Mouse (Mus musculus): ENCODE measurements around the gene Cd1d1. TPM values are rescaled to one million over a fixed set of nuclear protein-coding genes. Genes with fewer than 3 reads are reported as not detected.
"Not testable (repeated sequence)": the region's sequence is repeated elsewhere in the genome, so short reads cannot be mapped to it uniquely, and the experiment has no call there.

Gene Cd1d1
- polyA plus RNA-seq, 1 experiment from 2014 or later = 53.2 TPM

DNA sequence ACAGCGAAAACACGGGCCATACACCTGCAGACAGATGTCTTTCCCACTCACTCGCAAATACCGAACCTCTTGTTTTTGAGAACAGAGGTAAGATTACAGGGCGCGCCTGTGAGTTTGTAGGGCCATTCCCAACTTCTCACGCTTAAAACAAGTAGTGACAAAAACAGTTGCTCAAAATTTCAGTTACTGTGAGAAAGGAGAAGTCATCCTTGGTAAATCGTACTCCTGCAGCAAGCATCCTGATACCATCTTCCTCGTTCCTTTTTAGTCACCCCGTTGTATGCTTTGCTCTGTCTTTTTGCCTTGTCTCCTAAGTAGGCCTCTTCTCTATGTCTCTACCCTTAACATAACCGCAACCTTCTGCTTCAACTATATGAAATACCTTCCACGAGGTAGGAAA is 810 bp upstream of the Cd1d1 start:
- H3K9ac ChIP-seq (replicated peaks) = no peak overlapping the region

DNA sequence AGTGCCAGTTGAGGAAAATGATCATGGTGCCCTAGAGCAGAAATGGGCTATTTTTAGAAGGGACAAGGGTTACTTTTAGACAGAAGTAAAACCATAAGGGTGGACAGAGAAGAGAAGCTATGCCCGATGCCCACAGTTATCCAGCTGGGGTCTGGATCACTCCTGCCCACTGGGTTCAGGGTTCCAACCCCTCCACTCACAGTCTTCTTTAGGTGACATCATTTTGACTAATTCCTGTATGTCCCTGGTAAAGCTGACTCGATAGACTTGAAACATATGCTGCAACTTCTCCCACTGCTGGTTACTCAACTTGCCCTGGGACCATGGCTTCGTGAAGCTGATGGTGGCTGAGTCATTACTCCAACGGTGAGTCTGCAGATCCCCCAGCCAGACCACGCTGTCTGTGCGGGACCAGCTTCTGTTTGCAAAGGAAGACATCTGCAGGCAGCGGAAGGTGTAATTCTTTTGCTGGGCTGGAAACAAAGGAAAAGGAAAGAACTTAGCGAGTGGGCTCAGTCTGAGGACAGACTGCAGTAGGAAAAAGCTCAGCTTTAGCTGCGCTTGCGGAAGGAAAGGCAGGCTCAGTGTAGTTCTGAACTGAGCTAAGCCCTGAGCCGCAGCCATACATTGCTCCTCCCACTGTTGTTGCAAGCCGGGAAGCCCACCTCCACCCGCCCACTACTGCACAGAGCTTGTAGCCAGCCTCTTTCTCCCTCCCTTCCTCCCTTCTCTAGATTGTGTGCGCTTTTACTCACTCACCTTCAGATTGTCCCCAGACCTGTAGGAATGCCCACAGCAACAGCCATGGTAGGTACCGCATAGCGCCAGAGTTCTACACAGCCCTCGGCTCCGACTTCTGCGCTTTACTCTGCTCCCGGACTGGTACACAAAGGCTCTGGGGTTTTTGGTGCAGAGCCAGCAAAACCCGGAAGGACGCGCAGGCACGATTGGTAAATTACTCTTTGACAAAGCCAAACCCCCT is 517 bp downstream of the Cd1d1 start:
- ATAC-seq (ENCODE audit: low FRiP score, low read depth) = peak; percentile 96
- H3K4me2 ChIP-seq (replicated peaks) = peak overlapping the region; percentile 67
- H3K9ac ChIP-seq (replicated peaks) = peak overlapping the region; percentile 65
- not testable (repeated sequence) for H3K27me3 ChIP-seq, H3K4me1 ChIP-seq, H3K9me3 ChIP-seq, H3K36me3 ChIP-seq
- peak overlapping the region; percentile 60 for H3K4me3 ChIP-seq
- peak overlapping the region; percentile 83 for H3K27ac ChIP-seq (replicated peaks)
- 6% methylated on average over 24 of the region's 24 CpGs for WGBS

More for the DNA sequence above, 810 bp upstream of the Cd1d1 start:
- Histone ChIP-seq H3K36me3 (no peaks in the 10 kb centered on the region), H3K4me1 (0 out of 2 replicates have a peak, but pooled peaks cover 5% of the 10 kb centered on the region), H3K9me3 (no peaks in the 10 kb centered on the region), H3K27me3 (no peaks in the 10 kb centered on the region), H3K4me3 (no peak overlapping the region), H3K4me2 (replicated peaks) (no peak overlapping the region), H3K27ac (replicated peaks) (no peak overlapping the region)
- WGBS = 91% methylated on average over 12 of the region's 12 CpGs
- no peak for ATAC-seq (ENCODE audit: low FRiP score, low read depth)

DNA sequence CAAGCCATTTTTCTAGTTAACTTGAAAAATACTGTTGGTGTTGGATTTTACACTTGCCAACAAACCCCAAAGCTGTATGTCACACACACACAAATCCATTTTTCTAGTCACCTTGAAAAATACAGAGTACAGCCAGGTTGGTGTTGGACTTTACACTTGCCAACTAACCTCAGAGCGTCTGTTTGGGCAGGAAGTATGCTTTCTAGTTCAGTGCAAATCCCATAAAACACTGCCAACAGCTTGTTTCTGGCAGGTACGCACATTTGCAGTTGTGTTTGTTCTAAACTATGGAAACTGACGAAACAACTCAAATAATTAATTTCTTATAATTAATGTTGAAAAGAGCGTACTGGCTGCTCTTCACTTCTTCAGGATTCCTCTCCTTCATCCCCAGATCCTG is 3.1 kb downstream of the Cd1d1 start:
- ATAC-seq (ENCODE audit: low FRiP score, low read depth) = no peak
- 0 out of 2 replicates have a peak, but pooled peaks cover 5% of the 10 kb centered on the region for H3K4me1 ChIP-seq
- no peak overlapping the region for H3K4me2 ChIP-seq (replicated peaks)
- 93% methylated on average over 4 of the region's 4 CpGs for WGBS
- H3K27me3 ChIP-seq = no peaks in the 10 kb centered on the region
- no peak overlapping the region for H3K9ac ChIP-seq (replicated peaks)
- no peaks in the 10 kb centered on the region for H3K36me3 ChIP-seq
- H3K4me3 ChIP-seq = no peak overlapping the region
- H3K9me3 ChIP-seq = no peaks in the 10 kb centered on the region
- H3K27ac ChIP-seq (replicated peaks) = no peak overlapping the region

DNA sequence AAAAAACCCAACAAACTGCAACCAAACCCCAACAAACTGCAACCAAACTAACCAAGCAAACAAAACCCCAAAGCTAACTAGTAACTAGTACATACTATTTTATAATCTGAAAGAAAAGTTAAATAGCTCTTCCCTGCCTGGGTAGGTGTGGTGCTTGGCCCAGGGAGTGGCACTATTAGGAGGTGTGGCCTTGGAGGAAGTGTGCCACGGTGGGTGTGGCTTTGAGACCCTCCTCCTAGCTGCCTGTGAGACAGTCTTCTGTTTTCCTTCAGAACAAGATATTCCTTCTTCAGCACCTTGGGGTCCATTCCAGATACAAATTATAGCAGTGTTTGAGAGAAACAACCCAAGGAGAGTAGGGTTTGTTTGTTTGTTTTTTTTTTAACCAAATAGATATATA is 3.9 kb downstream of the Cd1d1 start:
- ATAC-seq (ENCODE audit: low FRiP score, low read depth) = no peak
- Histone ChIP-seq H3K27me3 (no peaks in the 10 kb centered on the region), H3K4me3 (no peak overlapping the region), H3K9ac (replicated peaks) (no peak overlapping the region), H3K9me3 (no peaks in the 10 kb centered on the region), H3K4me1 (0 out of 2 replicates have a peak, but pooled peaks cover 5% of the 10 kb centered on the region), H3K4me2 (replicated peaks) (no peak overlapping the region), H3K36me3 (no peaks in the 10 kb centered on the region), H3K27ac (replicated peaks) (no peak overlapping the region)
- 76% methylated on average over 1 of the region's 1 CpGs for WGBS

DNA sequence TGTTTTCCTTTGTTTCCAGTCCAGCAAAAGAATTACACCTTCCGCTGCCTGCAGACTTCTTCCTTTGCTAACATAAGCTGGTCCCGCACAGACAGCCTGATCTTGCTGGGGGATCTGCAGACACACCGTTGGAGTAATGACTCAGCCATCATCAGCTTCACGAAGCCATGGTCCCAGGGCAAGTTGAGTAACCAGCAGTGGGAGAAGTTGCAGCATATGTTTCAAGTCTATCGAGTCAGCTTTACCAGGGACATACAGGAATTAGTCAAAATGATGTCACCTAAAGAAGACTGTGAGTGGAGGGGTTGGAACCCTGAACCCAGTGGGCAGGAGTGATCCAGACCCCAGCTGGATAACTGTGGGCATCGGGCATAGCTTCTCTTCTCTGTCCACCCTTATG is 12.3 kb downstream of the Cd1d1 start:
- H3K9ac ChIP-seq (replicated peaks) = peak overlapping the region; percentile 50; the same call in 1 of the 2 replicates
- not testable (repeated sequence) for H3K27ac ChIP-seq (replicated peaks)
- 40% methylated on average over 6 of the region's 6 CpGs for WGBS

DNA sequence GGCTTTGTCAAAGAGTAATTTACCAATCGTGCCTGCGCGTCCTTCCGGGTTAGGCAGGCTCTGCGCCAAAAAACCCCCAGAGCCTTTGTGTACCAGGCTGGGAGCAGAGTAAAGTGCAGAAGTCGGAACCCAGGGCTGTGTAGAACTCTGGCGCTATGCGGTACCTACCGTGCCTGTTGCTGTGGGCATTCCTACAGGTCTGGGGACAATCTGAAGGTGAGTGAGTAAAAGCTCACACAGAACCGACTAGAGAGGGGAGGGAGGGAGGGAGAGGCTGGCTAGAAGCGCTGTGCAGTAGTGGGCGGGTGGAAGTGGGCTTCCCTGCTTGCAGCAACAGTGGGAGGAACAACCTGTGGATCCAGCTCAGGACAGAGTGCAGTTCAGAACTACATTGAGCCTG is 12.8 kb downstream of the Cd1d1 start:
- H3K4me2 ChIP-seq (replicated peaks) = peak overlapping the region; percentile 56
- no peaks in the 10 kb centered on the region for H3K9me3 ChIP-seq
- 0 out of 2 replicates have a peak, but pooled peaks have one; percentile 38 for ATAC-seq (ENCODE audit: low FRiP score, low read depth)
- H3K36me3 ChIP-seq = no peaks in the 10 kb centered on the region
- peak overlapping the region; percentile 38 for H3K4me3 ChIP-seq
- H3K27me3 ChIP-seq = 0 out of 2 replicates have a peak, but pooled peaks cover 5% of the 10 kb centered on the region
- 16% methylated on average over 12 of the region's 12 CpGs for WGBS
- peaks cover 6% of the 10 kb centered on the region; the same call in 1 of the 2 replicates for H3K4me1 ChIP-seq
- H3K9ac ChIP-seq (replicated peaks) = peak overlapping the region; percentile 50; the same call in 1 of the 2 replicates
- H3K27ac ChIP-seq (replicated peaks) = no peak overlapping the region

More for the DNA sequence above, 12.3 kb downstream of the Cd1d1 start:
- H3K4me1 ChIP-seq; ATAC-seq (ENCODE audit: low FRiP score, low read depth); H3K36me3 ChIP-seq; H3K27me3 ChIP-seq; H3K9me3 ChIP-seq: not testable (repeated sequence)
- H3K4me3 ChIP-seq = peak overlapping the region; percentile 38
- peak overlapping the region; percentile 56 for H3K4me2 ChIP-seq (replicated peaks)

DNA sequence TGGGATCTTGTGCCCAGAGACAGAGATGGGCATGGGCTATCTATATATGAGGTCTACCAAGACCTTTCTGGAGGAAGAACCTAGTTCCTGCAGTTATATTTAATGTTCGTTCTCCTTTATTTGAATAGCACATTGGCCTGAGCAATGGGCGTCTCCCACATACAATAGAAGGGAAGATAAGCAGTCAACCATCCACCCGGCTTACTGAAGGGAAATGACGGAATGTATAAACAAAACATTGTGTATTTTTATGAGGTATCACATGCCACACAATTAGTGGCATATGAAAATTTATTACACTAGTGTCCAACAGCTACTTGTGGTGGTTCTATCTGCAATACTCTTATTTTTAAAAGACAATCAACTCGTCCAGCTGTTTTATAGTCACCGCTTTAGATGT is 15.9 kb downstream of the Cd1d1 start:
- Histone ChIP-seq H3K9ac (replicated peaks) (no peak overlapping the region), H3K4me3 (no peak overlapping the region), H3K4me2 (replicated peaks) (no peak overlapping the region), H3K27ac (replicated peaks) (no peak overlapping the region), H3K4me1 (peaks cover 6% of the 10 kb centered on the region; the same call in 1 of the 2 replicates), H3K36me3 (no peaks in the 10 kb centered on the region), H3K9me3 (no peaks in the 10 kb centered on the region), H3K27me3 (0 out of 2 replicates have a peak, but pooled peaks cover 5% of the 10 kb centered on the region)
- no peak for ATAC-seq (ENCODE audit: low FRiP score, low read depth)
- WGBS = 90% methylated on average over 6 of the region's 6 CpGs

DNA sequence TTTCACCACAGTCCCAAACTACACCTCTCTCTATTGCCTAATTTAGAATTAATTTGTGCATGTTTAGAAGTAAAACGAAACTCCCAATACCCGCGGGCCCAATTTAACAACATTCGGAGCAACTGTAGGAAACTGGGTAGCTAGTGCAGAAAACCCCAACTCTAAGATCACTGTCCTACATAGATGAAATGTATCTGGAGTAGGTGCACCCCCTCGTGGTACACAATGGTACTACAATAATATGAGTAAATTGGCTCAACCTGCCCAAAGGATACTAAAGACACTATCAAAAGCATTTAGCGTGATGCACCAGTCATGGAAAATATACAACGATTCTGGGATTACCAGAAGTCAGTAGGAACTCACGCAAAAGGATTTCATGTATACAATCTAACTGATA is 22.7 kb downstream of the Cd1d1 start:
- no peak overlapping the region for H3K4me2 ChIP-seq (replicated peaks)
- no peaks in the 10 kb centered on the region for H3K36me3 ChIP-seq
- no peak overlapping the region for H3K27ac ChIP-seq (replicated peaks)
- H3K9ac ChIP-seq (replicated peaks) = no peak overlapping the region
- ATAC-seq (ENCODE audit: low FRiP score, low read depth) = peak; percentile 62; the same call in 1 of the 2 replicates
- H3K4me3 ChIP-seq = no peak overlapping the region
- 18% methylated on average over 8 of the region's 8 CpGs for WGBS
- no peaks in the 10 kb centered on the region for H3K4me1 ChIP-seq
- no peaks in the 10 kb centered on the region for H3K9me3 ChIP-seq
- H3K27me3 ChIP-seq = no peaks in the 10 kb centered on the region

DNA sequence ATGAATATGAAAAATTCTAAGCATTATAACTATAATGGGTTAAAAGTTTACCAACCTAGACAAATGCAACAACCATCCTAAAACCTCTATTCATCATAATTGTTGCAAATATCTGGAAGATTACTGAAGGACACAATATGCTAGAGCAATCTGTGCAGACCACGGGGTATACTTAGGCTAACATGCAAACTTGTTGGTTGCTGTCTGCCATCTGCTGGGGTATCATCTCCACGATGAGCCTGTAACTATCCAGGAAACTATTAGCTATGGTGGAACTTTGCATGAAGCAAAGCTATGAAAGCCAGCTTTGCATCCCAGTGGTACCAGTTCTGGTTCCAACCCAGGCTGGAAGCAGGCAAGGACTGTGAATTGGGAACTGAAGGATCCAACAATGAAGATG is 24.1 kb downstream of the Cd1d1 start:
- Histone ChIP-seq H3K4me3 (no peak overlapping the region), H3K27ac (replicated peaks) (no peak overlapping the region), H3K4me1 (no peaks in the 10 kb centered on the region), H3K4me2 (replicated peaks) (no peak overlapping the region), H3K27me3 (no peaks in the 10 kb centered on the region), H3K9ac (replicated peaks) (no peak overlapping the region), H3K9me3 (no peaks in the 10 kb centered on the region), H3K36me3 (no peaks in the 10 kb centered on the region)
- no peak for ATAC-seq (ENCODE audit: low FRiP score, low read depth)
- 85% methylated on average over 2 of the region's 2 CpGs for WGBS

DNA sequence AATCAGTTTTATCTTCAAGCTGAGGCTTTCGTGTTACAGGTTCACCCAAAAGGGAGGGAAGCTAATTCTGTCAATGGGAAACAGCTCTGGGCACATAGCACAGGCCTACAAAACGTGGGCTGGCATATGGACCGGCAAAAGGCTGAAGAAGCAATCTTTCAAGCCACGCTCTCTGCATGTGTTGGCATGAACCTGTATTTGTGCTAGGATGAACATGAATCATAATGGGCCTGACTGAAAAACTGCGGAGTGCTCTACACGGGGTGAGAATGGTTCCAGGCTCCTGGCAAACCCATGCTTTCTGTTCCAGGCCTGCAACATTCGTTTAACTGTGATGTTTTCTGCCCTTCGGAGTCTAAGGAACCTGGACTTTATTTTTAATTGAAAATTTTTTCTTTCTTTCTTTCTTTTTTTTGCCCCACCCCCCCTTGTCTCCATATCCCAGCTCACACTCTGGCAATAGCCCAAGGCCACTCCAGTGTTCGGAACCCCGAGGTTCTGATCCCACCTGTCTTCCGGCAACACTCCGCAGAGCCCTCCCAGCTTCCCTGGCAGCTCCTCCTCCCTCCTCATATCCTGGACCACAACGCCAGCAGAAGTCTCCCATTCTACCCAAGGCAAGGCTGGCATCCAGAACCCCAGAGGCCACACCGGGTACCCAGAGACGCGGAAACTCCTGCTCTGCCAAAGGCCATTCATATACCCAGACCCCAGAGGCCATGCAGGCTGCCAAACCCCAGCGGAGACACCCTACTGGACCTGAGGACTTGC is 36.4 kb downstream of the Cd1d1 start:
- H3K4me3 ChIP-seq = no peak overlapping the region
- H3K4me1 ChIP-seq = no peaks in the 10 kb centered on the region
- H3K4me2 ChIP-seq (replicated peaks) = no peak overlapping the region
- no peak overlapping the region for H3K9ac ChIP-seq (replicated peaks)
- 88% methylated on average over 17 of the region's 17 CpGs for WGBS
- no peaks in the 10 kb centered on the region for H3K9me3 ChIP-seq
- no peaks in the 10 kb centered on the region for H3K36me3 ChIP-seq
- no peak overlapping the region for H3K27ac ChIP-seq (replicated peaks)
- no peaks in the 10 kb centered on the region for H3K27me3 ChIP-seq
- no peak for ATAC-seq (ENCODE audit: low FRiP score, low read depth)

DNA sequence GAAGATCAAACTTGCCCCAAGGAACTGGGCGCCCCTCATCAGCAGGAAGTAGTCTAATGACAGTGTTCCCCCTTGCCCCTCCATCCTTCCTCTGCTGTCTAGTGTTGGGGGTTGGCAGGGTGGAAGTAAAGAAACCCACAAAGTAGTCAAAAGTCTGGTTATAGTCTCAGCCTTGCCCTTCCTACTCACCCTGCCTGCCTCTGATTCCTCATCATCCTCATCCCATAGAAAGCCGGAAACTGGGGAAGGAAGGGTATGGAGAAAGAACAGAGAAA is 37.9 kb downstream of the Cd1d1 start:
- Histone ChIP-seq H3K4me2 (replicated peaks) (no peak overlapping the region), H3K4me3 (no peak overlapping the region), H3K9ac (replicated peaks) (no peak overlapping the region), H3K36me3 (no peaks in the 10 kb centered on the region), H3K9me3 (no peaks in the 10 kb centered on the region), H3K4me1 (no peaks in the 10 kb centered on the region), H3K27me3 (no peaks in the 10 kb centered on the region), H3K27ac (replicated peaks) (no peak overlapping the region)
- no peak for ATAC-seq (ENCODE audit: low FRiP score, low read depth)
- 88% methylated on average over 2 of the region's 2 CpGs for WGBS
